Mouse (Mus musculus) heart, postnatal 0 days (tissue): ENCODE data around the gene Ttc25.

ENCODE experiments used
- CTCF ChIP-seq: IDR thresholded peaks from 2 replicates; pipeline ENCODE4 v1.5.1; 2016; ENCODE audit warnings: antibody characterized with exemption, control low read depth, low read depth
- EP300 ChIP-seq: IDR thresholded peaks from 2 replicates; pipeline ENCODE4 v1.6.1; 2016; ENCODE audit warnings: antibody characterized with exemption, low read depth

GRCm38 (mm10) chr11:100601372-100601771 is 56.0 kb downstream of the Ttc25 start:
- TF ChIP-seq CTCF (no peak), EP300 (no peak)
